Mouse (Mus musculus) retina, postnatal 1 day (tissue): ENCODE measurements around the gene Atp2b1.
"Not testable (repeated sequence)": the region's sequence is repeated elsewhere in the genome, so short reads cannot be mapped to it uniquely, and the experiment has no call there.

Source experiments
- DNase-seq: peaks from one replicate; pipeline ENCODE4 v3.0.0-alpha.2; 2012

The Atp2b1 gene

GRCm38 (mm10) chr10:98967240-98967891 is 53.2 kb downstream of the Atp2b1 start:
- no peak for DNase-seq

GRCm38 (mm10) chr10:98970917-98971316 is 56.7 kb downstream of the Atp2b1 start:
- DNase-seq: no peak

- DNase-seq: no peak
Measured at GRCm38 (mm10) chr10:98972359-98972758, 58.2 kb downstream of the Atp2b1 start.

- no peak for DNase-seq
Measured at GRCm38 (mm10) chr10:98972912-98973605, 58.9 kb downstream of the Atp2b1 start.

- DNase-seq: no peak
Measured at GRCm38 (mm10) chr10:98974645-98975044, 60.4 kb downstream of the Atp2b1 start.

DNA sequence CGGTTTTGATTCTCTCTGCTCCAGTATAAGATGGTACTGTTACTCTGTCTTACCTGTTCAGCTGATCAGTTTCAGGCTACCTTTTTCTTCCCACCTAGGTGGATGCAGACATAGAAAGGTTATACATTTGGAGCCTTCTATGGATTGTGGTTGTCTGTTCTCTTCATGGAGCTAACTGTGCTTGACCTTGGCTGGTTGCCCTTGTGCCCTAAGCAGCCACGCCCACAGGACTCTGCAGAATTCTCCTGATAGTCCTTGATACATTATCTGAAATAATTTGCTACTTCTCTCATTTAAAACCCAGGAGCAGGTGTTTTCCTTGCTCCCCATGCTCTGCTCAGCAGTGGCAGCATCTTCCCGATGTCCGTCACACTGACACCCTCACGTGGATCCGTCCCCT is 61.4 kb downstream of the Atp2b1 start:
- no peak for DNase-seq

DNA sequence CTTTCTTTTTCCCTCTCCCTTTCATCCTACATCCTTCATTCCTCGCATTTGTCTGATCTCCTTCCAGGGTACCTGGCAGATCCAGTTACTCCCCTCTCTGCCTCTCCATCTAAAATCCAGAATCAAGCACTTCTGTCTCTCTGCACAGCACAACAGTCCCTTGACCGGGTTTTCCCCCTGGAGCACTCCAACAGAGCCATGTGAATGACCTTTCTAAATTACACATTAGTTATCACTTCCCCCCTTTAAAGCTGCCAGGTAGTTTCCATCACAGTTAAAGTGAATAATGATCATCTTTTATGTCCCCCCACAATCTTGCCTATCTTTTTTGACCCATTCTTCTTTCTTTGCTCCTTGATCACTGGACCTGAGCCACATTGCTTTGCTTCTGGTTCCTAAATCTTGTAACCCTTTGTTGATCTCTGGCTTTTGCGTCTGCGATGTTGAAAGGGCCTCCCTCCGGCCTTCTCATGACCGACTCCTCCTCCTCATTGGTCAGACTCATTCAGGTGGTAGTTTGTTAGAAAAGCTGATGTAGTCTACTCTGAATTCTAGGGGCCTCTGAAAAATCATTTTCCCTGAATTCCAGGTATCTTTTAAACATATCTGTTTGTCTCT is 62.8 kb downstream of the Atp2b1 start:
- no peak for DNase-seq

GRCm38 (mm10) chr10:98978766-98979165 is 64.6 kb downstream of the Atp2b1 start:
- DNase-seq: no peak

DNA sequence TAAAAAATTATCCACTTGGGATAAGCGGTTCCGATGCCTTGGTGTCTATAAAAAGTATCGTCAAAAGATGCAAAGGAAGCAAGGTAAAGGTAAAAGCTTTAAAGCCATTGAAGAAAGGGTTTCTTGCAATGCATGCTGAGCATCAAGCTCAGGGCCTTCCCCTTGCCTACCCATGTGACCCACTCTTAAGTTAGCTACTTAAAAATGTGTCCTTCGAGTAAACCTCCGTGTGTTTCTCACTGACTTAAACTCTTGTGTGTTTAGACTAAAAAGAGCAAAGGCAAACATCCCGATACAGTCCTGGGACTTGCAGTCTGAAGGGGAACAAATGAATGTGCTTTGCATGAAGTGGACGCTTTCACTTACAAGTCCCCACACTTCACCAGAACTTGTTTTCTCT is 65.1 kb downstream of the Atp2b1 start:
- no peak for DNase-seq

DNA sequence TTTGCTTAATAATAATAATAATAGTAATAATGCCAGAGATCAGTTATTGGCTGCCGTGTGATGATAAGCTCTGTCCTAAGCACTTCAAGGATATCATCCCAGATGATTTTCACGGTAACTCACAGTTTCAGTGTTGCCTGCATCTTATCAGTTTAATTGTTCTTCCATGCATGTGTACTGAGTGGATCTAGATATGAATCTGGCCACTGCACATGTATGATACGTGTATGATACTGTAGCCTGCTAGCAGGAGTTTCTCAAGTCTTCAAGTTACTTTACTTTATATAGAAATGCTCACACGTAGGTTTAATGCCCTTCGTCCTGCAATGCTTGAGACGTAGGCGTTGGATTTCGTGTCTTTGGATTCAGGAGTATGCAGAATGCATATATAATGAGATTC is 65.7 kb downstream of the Atp2b1 start:
- no peak for DNase-seq

DNA sequence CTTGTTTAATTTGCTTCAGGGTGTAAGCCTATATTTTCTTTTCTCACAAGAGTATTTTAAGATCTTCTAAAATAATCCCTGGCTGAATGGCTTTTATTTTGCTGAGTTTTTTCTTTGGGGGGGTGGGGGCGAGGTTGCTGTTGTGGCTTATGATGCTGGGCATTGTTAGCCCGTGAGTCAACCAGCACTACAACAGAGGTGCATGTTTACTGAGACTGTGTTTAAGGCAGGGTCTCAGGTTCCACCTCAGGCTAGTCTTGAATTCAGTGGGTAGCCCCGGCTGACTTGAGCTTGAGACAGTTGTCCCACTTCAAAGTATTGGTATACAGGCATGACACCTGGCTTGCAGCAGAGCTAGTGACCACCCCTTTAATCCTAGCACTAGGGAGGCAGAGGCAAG is 77.8 kb downstream of the Atp2b1 start:
- no peak for DNase-seq

DNA sequence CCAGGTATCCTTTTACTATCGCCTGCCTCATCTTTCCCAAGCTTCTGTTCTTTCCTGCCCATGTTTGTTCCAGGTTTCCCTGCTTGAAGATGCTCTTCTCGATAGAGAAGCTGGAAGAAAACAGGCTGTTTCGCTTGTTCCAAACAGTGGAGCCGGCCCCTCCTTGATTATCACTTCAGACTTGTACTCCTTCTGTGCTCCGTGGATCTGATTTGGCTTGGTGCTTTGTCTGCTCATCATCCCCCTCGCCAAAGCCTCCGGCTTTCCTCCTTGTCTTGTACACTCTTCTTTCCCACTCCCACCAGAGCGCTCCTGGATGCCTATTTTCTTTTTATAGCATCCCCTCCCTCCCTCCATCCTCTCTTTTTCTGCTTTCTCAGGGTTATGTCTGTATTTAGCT is 79.0 kb downstream of the Atp2b1 start:
- no peak for DNase-seq

GRCm38 (mm10) chr10:98995016-98995747 is 81.0 kb downstream of the Atp2b1 start:
- DNase-seq: not testable (repeated sequence)

DNA sequence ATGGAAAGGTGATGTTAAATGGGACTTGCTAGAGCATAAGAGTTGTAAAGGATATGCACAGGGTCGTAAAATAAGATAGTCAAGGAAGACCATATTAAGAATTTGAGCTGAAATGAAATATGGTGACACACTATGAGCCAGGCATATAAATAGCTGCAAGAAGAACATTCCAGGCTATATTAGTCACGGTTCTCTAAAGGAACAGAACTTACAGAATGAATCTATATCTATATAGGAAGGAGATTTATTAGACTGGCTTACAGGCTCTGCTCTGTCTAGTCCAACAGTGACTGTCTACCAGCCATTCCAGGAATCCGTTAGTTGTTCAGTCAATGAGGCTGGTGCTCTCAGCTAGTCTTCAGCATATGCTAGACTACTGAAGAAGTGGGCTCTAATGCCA is 90.7 kb downstream of the Atp2b1 start:
- DNase-seq: no peak

DNA sequence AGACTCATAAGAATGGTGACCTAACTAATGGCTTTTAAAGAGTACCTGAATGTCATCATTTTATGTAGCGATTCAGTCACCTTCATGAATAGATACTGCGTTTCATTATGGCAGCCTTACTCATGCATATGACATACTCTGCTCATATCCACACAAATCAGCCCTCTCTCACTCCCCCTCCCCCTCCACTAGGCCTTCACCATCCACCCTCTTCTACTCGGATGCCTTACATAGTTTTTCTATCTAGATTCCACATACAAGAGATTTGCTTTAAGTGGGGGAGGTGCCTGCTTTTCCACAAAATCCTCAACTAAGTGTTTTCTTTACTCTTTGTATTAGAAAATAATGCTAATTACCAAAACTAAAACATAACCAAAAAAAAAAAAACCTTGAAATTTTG is 96.9 kb downstream of the Atp2b1 start:
- no peak for DNase-seq

DNA sequence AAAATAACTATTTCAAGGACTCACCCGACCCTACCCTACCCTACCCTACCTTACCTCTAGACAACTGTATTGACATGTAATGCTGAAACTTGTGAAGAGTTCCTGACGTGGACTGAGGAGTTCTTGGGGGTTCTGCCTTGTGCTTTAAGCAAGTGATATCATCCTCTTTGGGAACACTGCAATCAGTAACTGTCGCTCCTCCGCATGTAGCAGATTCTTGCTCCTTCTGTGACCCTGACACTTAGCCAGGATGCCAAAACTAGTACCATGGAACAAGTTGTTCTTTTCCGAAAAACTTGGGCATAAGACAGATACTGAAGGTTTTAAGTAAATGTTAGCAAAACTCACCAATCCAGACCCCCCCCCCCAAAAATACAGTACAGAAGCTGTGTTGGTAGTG is 97.9 kb downstream of the Atp2b1 start:
- DNase-seq: no peak

- DNase-seq: no peak
Measured at GRCm38 (mm10) chr10:99014737-99015136, 100.5 kb downstream of the Atp2b1 start.

GRCm38 (mm10) chr10:99016996-99017395 is 102.8 kb downstream of the Atp2b1 start:
- DNase-seq: no peak

DNA sequence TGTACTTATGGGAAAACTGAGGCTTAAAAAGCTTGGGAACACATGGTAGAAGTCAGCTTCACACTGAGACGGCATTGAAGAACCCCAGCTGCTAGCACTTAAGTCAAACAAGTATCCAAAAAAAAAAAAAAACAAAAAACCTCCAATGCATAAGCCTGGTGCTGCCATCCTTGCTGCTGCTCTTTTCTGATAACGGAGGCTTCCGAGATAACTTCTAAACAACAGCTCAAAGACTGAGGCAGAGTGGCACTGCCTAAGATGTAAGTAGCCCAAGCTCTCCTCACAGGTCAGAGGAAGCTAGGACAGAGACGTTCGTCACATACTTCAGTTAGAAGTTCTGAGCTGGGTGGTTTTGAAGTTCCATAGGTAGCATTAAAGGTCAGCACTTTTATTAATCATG is 113.3 kb downstream of the Atp2b1 start:
- DNase-seq: no peak

DNA sequence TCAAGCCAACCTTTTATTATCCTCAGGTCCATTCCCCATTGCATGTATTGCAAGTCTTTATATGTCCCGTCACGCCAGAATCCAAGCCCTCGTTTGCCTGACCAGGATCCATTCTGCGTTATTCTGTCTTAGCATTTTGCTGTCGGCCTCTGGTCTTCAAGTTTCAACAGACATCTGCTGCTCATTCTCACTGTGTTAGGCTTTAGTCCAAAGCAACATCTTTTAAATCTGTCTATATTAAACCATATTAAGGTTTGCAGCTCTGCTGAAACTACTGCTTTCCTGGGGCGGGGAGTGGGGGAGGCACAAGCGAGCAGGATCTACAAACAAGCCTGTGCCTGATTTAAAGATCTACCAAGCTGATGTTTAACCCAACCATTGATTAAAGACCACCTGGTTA is 115.6 kb downstream of the Atp2b1 start:
- no peak for DNase-seq

GRCm38 (mm10) chr10:99033830-99034828 is 119.9 kb downstream of the Atp2b1 start:
- DNase-seq: no peak
